Mouse (Mus musculus): ENCODE results near the gene Opcml. TPM values are rescaled to one million over a fixed set of nuclear protein-coding genes. Genes with fewer than 3 reads are reported as not detected.

Opcml gene
- total RNA-seq, 2 experiments from 2014 or later = 1.0 to 1.5 TPM

DNA sequence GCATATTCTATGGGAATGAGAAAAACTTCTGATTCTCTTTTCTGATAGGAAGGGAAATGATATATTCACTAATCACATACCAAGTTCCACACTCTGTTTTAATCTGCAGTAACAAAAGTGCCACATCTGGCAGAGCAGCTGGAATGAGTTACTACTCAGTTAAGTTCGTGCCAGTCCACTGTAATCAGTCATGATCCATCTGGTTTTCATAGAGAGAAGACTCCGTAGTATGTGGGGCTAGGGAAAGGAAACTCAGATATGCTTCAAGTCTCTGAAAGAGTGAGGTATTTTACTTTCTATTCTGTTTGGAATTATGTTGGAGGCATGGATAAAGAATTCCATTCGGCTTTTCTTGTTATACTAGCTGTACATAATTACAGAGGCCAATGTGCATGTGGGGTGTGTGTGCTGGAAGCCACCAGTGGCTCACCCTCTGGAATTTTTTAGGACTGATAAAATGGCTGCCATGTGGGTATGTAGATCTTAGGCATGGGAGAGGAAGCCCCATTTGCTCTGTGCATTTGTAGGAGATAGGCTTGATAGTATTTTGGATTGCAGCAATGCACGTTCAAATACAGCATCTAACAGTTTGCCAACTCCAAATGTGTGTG, 966.4 kb downstream of the Opcml start:
- intact Hi-C loops (cut with DNase I) = no loop called here
- Histone ChIP-seq H3K27ac (no peak overlapping the region), H3K4me3 (no peak overlapping the region)
- TF ChIP-seq CTCF (IDR thresholded peaks at IDR 0.05) = no peak
- DNase-seq = no peak

GRCm38 (mm10) chr9:28761460-28761859, 970.9 kb downstream of the Opcml start:
- no peak for TF ChIP-seq CTCF (IDR thresholded peaks at IDR 0.05)
- Histone ChIP-seq H3K4me3 (no peak overlapping the region), H3K27ac (no peak overlapping the region)
- intact Hi-C loops (cut with DNase I) = no loop called here
- DNase-seq = no peak

- intact Hi-C loops (cut with DNase I) = no loop called here
- no peak for TF ChIP-seq CTCF (IDR thresholded peaks at IDR 0.05)
- DNase-seq = no peak
- Histone ChIP-seq H3K27ac (no peak overlapping the region), H3K4me3 (no peak overlapping the region)
Observed at GRCm38 (mm10) chr9:28764149-28764548, 973.6 kb downstream of the Opcml start.

- Histone ChIP-seq H3K4me3 (no peak overlapping the region), H3K27ac (no peak overlapping the region)
- DNase-seq = no peak
- TF ChIP-seq CTCF (IDR thresholded peaks at IDR 0.05) = no peak
- intact Hi-C loops (cut with DNase I) = no loop called here
Observed at GRCm38 (mm10) chr9:28776517-28777503, 986.2 kb downstream of the Opcml start.

DNA sequence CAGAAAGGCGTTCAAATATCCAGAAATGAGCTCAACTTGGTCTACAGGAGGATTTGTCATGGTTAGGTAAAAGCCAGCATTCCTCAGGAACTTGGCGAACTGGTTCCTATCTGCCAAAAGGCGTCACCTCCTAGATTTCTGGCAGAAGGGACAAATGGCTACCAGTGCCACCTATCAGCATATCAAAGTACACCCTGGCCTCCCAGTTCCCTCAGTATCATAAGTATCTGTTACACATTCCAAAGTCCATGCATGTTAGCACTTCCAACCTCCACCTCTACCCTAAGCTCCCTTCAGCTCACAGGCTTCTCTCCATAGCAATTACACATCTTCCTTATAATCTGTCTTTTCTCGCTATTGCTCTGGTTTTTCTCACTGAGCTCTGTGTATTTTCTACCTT, 993.3 kb downstream of the Opcml start:
- no peak for TF ChIP-seq CTCF (IDR thresholded peaks at IDR 0.05)
- DNase-seq = no peak
- H3K27ac ChIP-seq = no peak overlapping the region
- H3K4me3 ChIP-seq = no peak overlapping the region
- intact Hi-C loops (cut with DNase I) = no loop called here

DNA sequence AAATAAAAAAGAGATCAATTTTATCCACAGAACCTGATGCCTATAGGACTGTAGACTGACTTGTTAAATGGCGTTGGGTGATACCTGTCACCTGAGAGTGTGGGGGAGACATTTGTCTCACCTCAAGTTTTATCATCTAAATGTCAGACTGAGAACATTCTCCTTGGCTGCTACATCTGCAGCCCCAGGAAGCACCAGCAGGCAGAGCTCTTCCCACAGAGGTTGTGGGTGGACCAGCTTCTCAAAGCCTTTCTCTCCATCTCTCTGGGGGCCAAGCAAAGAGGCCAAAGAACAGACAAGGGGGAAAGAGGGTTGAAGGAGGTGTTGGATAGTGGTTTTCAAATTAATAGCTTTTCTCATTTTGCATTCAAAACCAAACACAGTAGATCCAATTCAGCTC, 998.9 kb downstream of the Opcml start:
- Histone ChIP-seq H3K27ac (no peak overlapping the region), H3K4me3 (no peak overlapping the region)
- no peak for TF ChIP-seq CTCF (IDR thresholded peaks at IDR 0.05)
- no peak for DNase-seq
- intact Hi-C loops (cut with DNase I) = no loop called here

DNA sequence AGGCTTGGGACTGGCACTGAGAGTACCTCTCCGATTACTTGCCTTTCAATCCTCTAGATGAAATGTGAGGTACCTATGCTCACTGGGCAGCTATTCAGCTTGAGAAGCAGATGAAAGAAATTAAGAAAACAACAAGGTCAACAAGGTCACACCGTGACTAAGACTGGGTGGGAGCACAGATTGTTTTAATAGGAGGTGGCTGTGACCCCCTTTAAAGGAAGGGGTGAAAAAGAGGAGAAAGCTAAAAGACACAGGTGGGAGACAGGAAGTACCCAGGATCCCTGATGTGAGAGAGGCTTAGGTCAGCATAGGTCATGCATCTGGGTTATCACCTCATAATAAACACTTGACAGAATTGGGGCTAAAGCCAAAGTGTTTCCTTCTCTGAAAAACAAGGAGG, 1009.5 kb downstream of the Opcml start:
- no peak for DNase-seq
- H3K4me3 ChIP-seq = no peak overlapping the region
- TF ChIP-seq CTCF (IDR thresholded peaks at IDR 0.05) = no peak
- intact Hi-C loops (cut with DNase I) = no loop called here
- H3K27ac ChIP-seq = no peak overlapping the region

DNA sequence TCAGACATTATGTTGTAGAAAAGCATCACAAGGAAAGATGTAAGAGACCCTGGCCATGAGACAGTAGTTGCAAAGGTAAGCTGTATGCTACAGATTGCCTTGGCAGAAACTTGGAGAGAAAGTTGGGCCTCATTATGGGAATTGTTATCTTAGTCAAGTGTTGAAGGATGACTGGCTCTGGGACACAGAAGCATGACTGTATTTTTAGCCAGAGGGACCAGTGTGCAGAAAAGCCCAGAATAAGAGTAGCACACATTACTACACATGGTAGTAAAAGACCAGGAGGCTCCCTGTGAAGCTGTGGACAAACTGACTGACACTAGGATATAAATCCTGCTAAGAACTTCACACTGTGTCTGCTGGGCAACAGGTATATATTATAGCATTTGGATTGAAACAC, 1016.1 kb downstream of the Opcml start:
- DNase-seq = no peak
- TF ChIP-seq CTCF (IDR thresholded peaks at IDR 0.05) = no peak
- no peak overlapping the region for H3K4me3 ChIP-seq
- no peak overlapping the region for H3K27ac ChIP-seq
- intact Hi-C loops (cut with DNase I) = no loop called here

DNA sequence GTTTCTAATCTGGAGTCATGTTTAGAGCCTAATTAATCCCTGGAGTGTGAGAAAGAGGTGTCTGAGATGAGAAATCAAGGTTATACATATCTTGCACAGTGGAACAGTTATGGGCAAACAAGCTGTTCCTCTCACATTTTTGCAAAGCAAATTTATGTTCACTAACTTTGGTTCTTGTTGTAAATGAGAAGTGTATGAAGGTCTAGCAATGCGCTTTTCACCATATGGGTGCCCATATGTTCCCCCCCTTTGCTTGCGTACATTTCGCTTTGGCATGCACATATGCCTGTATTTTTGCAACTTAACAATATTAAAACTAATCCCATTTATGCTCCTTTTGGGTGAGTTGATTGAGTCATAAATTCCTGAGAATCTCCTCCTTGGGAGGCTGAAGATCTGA, 1031.5 kb downstream of the Opcml start:
- H3K27ac ChIP-seq = no peak overlapping the region
- intact Hi-C loops (cut with DNase I) = no loop called here
- DNase-seq = no peak
- no peak overlapping the region for H3K4me3 ChIP-seq
- TF ChIP-seq CTCF (IDR thresholded peaks at IDR 0.05) = no peak

- H3K4me3 ChIP-seq = no peak overlapping the region
- no peak for DNase-seq
- intact Hi-C loops (cut with DNase I) = no loop called here
- no peak overlapping the region for H3K27ac ChIP-seq
- no peak for TF ChIP-seq CTCF (IDR thresholded peaks at IDR 0.05)
Observed at GRCm38 (mm10) chr9:28822466-28822865, 1031.9 kb downstream of the Opcml start.

DNA sequence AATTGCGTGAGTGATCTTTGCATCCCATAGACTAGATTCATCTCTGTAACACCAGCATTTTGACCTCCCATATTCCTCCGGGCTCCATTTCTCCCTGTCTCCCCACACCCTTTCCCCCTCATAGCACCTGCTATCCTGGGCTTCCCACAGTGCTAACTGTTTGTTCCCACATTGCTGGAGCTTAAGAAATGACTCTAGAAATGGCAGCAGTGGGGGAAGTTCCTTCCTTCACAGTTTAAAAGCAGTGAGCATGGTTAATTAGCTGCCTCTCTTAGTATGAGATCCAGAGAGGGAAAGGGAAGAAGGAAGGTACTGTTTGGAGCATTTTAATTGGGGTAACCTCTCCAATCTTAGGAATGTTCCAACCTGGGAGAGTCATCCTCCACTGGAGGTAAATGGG, 1035.2 kb downstream of the Opcml start:
- H3K27ac ChIP-seq = no peak overlapping the region
- intact Hi-C loops (cut with DNase I) = no loop called here
- no peak for TF ChIP-seq CTCF (IDR thresholded peaks at IDR 0.05)
- no peak for DNase-seq
- no peak overlapping the region for H3K4me3 ChIP-seq

- no peak for TF ChIP-seq CTCF (IDR thresholded peaks at IDR 0.05)
- DNase-seq = no peak
- intact Hi-C loops (cut with DNase I) = no loop called here
- H3K27ac ChIP-seq = no peak overlapping the region
- no peak overlapping the region for H3K4me3 ChIP-seq
Observed at GRCm38 (mm10) chr9:28845961-28846570, 1055.5 kb downstream of the Opcml start.

- no peak overlapping the region for H3K27ac ChIP-seq
- no peak for TF ChIP-seq CTCF (IDR thresholded peaks at IDR 0.05)
- intact Hi-C loops (cut with DNase I) = no loop called here
- DNase-seq = no peak
- no peak overlapping the region for H3K4me3 ChIP-seq
Observed at GRCm38 (mm10) chr9:28855826-28856225, 1065.3 kb downstream of the Opcml start.

Data from gastrocnemius, adult 2 months (tissue).